Mouse (Mus musculus): Measurements from ENCODE around the gene Megf11. TPM values are rescaled to one million over a fixed set of nuclear protein-coding genes. Genes with fewer than 3 reads are reported as not detected.

The Megf11 gene
- polyA plus RNA-seq, 1 experiment from 2014 or later, result 12.5 TPM

- H3K27ac ChIP-seq, result no peak overlapping the region
- no peak overlapping the region for H3K4me2 ChIP-seq (replicated peaks)
- peaks cover 13% of the 10 kb centered on the region for H3K4me1 ChIP-seq
- no peak overlapping the region for H3K4me3 ChIP-seq
- ATAC-seq (ENCODE audit: low FRiP score, low read depth), result no peak
- no peak overlapping the region for H3K9ac ChIP-seq
- no peaks in the 10 kb centered on the region for H3K9me3 ChIP-seq
- no peaks in the 10 kb centered on the region for H3K36me3 ChIP-seq
- 88% methylated on average over 1 of the region's 1 CpGs for WGBS
- no peaks in the 10 kb centered on the region for H3K27me3 ChIP-seq (replicated peaks)
These were observed 193.9 kb downstream of the Megf11 start for GRCm38 (mm10) chr9:64579306-64579705.

- WGBS, result 37% methylated on average over 5 of the region's 5 CpGs
- no peaks in the 10 kb centered on the region for H3K27me3 ChIP-seq (replicated peaks)
- no peak for ATAC-seq (ENCODE audit: low FRiP score, low read depth)
- H3K36me3 ChIP-seq, result no peaks in the 10 kb centered on the region
- no peak overlapping the region for H3K27ac ChIP-seq
- no peak overlapping the region for H3K4me3 ChIP-seq
- H3K4me1 ChIP-seq, result no peaks in the 10 kb centered on the region
- no peak overlapping the region for H3K9ac ChIP-seq
- H3K9me3 ChIP-seq, result no peaks in the 10 kb centered on the region
- no peak overlapping the region for H3K4me2 ChIP-seq (replicated peaks)
These were observed 200.9 kb downstream of the Megf11 start for GRCm38 (mm10) chr9:64586292-64586691.

GRCm38 (mm10) chr9:64587991-64588390, 202.6 kb downstream of the Megf11 start:
- no peaks in the 10 kb centered on the region for H3K36me3 ChIP-seq
- no peak overlapping the region for H3K4me3 ChIP-seq
- 93% methylated on average over 7 of the region's 7 CpGs for WGBS
- H3K9me3 ChIP-seq, result no peaks in the 10 kb centered on the region
- no peak for ATAC-seq (ENCODE audit: low FRiP score, low read depth)
- no peak overlapping the region for H3K4me2 ChIP-seq (replicated peaks)
- 0 out of 2 replicates have a peak, but pooled peaks cover under 1% of the 10 kb centered on the region for H3K4me1 ChIP-seq
- no peaks in the 10 kb centered on the region for H3K27me3 ChIP-seq (replicated peaks)
- H3K27ac ChIP-seq, result no peak overlapping the region
- no peak overlapping the region for H3K9ac ChIP-seq

- H3K27me3 ChIP-seq (replicated peaks), result no peaks in the 10 kb centered on the region; the same call in none of the 2 replicates
- H3K4me3 ChIP-seq, result no peak overlapping the region
- H3K36me3 ChIP-seq, result no peaks in the 10 kb centered on the region
- peaks cover 18% of the 10 kb centered on the region for H3K4me1 ChIP-seq
- no peak overlapping the region for H3K27ac ChIP-seq
- ATAC-seq (ENCODE audit: low FRiP score, low read depth), result no peak
- H3K4me2 ChIP-seq (replicated peaks), result no peak overlapping the region
- H3K9me3 ChIP-seq, result no peaks in the 10 kb centered on the region
- no peak overlapping the region for H3K9ac ChIP-seq
- 62% methylated on average over 5 of the region's 5 CpGs for WGBS
These were observed 205.2 kb downstream of the Megf11 start for GRCm38 (mm10) chr9:64590634-64591041.

- Histone ChIP-seq H3K4me3 (no peak overlapping the region), H3K4me1 (peaks cover 20% of the 10 kb centered on the region), H3K27me3 (replicated peaks) (no peaks in the 10 kb centered on the region; the same call in none of the 2 replicates), H3K4me2 (replicated peaks) (no peak overlapping the region), H3K27ac (no peak overlapping the region), H3K9me3 (no peaks in the 10 kb centered on the region), H3K36me3 (no peaks in the 10 kb centered on the region), H3K9ac (no peak overlapping the region)
- no peak for ATAC-seq (ENCODE audit: low FRiP score, low read depth)
- WGBS, result 73% methylated on average over 1 of the region's 1 CpGs
These were observed 206.0 kb downstream of the Megf11 start for GRCm38 (mm10) chr9:64591436-64591835.

GRCm38 (mm10) chr9:64594442-64594841, 209.0 kb downstream of the Megf11 start:
- Histone ChIP-seq H3K4me2 (replicated peaks) (no peak overlapping the region), H3K4me3 (no peak overlapping the region), H3K27ac (no peak overlapping the region), H3K4me1 (peaks cover 22% of the 10 kb centered on the region), H3K36me3 (no peaks in the 10 kb centered on the region), H3K9me3 (no peaks in the 10 kb centered on the region), H3K27me3 (replicated peaks) (peaks cover 4% of the 10 kb centered on the region), H3K9ac (no peak overlapping the region)
- 65% methylated on average over 8 of the region's 8 CpGs for WGBS
- no peak for ATAC-seq (ENCODE audit: low FRiP score, low read depth)

- Histone ChIP-seq H3K27me3 (replicated peaks) (peaks cover 4% of the 10 kb centered on the region), H3K36me3 (no peaks in the 10 kb centered on the region), H3K4me3 (no peak overlapping the region), H3K4me2 (replicated peaks) (no peak overlapping the region), H3K4me1 (peaks cover 17% of the 10 kb centered on the region), H3K9ac (no peak overlapping the region), H3K27ac (no peak overlapping the region), H3K9me3 (no peaks in the 10 kb centered on the region)
- 95% methylated on average over 7 of the region's 7 CpGs for WGBS
- ATAC-seq (ENCODE audit: low FRiP score, low read depth), result no peak
These were observed 213.0 kb downstream of the Megf11 start for GRCm38 (mm10) chr9:64598427-64598826.

GRCm38 (mm10) chr9:64600731-64601130, 215.3 kb downstream of the Megf11 start:
- Histone ChIP-seq H3K27me3 (replicated peaks) (peaks cover 4% of the 10 kb centered on the region; the same call in 1 of the 2 replicates), H3K9me3 (no peaks in the 10 kb centered on the region), H3K9ac (no peak overlapping the region), H3K36me3 (no peaks in the 10 kb centered on the region), H3K4me1 (peaks cover 17% of the 10 kb centered on the region), H3K4me2 (replicated peaks) (no peak overlapping the region), H3K27ac (no peak overlapping the region), H3K4me3 (no peak overlapping the region)
- WGBS, result 72% methylated on average over 2 of the region's 2 CpGs
- ATAC-seq (ENCODE audit: low FRiP score, low read depth), result no peak

GRCm38 (mm10) chr9:64602895-64603294, 217.5 kb downstream of the Megf11 start:
- H3K27me3 ChIP-seq (replicated peaks), result no peaks in the 10 kb centered on the region; the same call in 1 of the 2 replicates
- no peak overlapping the region for H3K4me2 ChIP-seq (replicated peaks)
- H3K4me3 ChIP-seq, result no peak overlapping the region
- ATAC-seq (ENCODE audit: low FRiP score, low read depth), result no peak
- H3K27ac ChIP-seq, result no peak overlapping the region
- H3K9ac ChIP-seq, result no peak overlapping the region
- no peaks in the 10 kb centered on the region for H3K36me3 ChIP-seq
- peaks cover 30% of the 10 kb centered on the region for H3K4me1 ChIP-seq
- WGBS, result 81% methylated on average over 1 of the region's 1 CpGs
- H3K9me3 ChIP-seq, result no peaks in the 10 kb centered on the region

- H3K4me2 ChIP-seq (replicated peaks), result no peak overlapping the region
- no peaks in the 10 kb centered on the region; the same call in none of the 2 replicates for H3K27me3 ChIP-seq (replicated peaks)
- no peak overlapping the region for H3K4me3 ChIP-seq
- WGBS, result 49% methylated on average over 7 of the region's 7 CpGs
- H3K9me3 ChIP-seq, result no peaks in the 10 kb centered on the region
- no peaks in the 10 kb centered on the region for H3K36me3 ChIP-seq
- H3K27ac ChIP-seq, result no peak overlapping the region
- H3K4me1 ChIP-seq, result peaks cover 30% of the 10 kb centered on the region
- H3K9ac ChIP-seq, result no peak overlapping the region
- no peak for ATAC-seq (ENCODE audit: low FRiP score, low read depth)
These were observed 218.8 kb downstream of the Megf11 start for GRCm38 (mm10) chr9:64604217-64604711.

GRCm38 (mm10) chr9:64605077-64605714, 219.8 kb downstream of the Megf11 start:
- H3K27ac ChIP-seq, result no peak overlapping the region
- H3K4me2 ChIP-seq (replicated peaks), result peak overlapping the region; percentile 22; the same call in 1 of the 2 replicates
- WGBS, result 75% methylated on average over 14 of the region's 14 CpGs
- ATAC-seq (ENCODE audit: low FRiP score, low read depth), result peak; percentile 64
- no peak overlapping the region for H3K4me3 ChIP-seq
- H3K36me3 ChIP-seq, result no peaks in the 10 kb centered on the region
- H3K9ac ChIP-seq, result no peak overlapping the region
- H3K4me1 ChIP-seq, result peaks cover 39% of the 10 kb centered on the region
- H3K9me3 ChIP-seq, result no peaks in the 10 kb centered on the region
- no peaks in the 10 kb centered on the region; the same call in none of the 2 replicates for H3K27me3 ChIP-seq (replicated peaks)

GRCm38 (mm10) chr9:64605735-64606349, 220.4 kb downstream of the Megf11 start:
- Histone ChIP-seq H3K4me3 (no peak overlapping the region), H3K27me3 (replicated peaks) (no peaks in the 10 kb centered on the region; the same call in none of the 2 replicates), H3K4me2 (replicated peaks) (peak overlapping the region; percentile 22; the same call in 1 of the 2 replicates), H3K27ac (peak overlapping the region; percentile 57; the same call in 1 of the 2 replicates), H3K36me3 (no peaks in the 10 kb centered on the region), H3K9ac (no peak overlapping the region), H3K4me1 (peaks cover 40% of the 10 kb centered on the region), H3K9me3 (no peaks in the 10 kb centered on the region)
- ATAC-seq (ENCODE audit: low FRiP score, low read depth), result peak; percentile 83
- WGBS, result 19% methylated on average over 13 of the region's 13 CpGs

Data from neural tube, embryonic 12.5 days (tissue).